Mouse (Mus musculus) G1E (cell line): Measurements from ENCODE around the gene Cdk14.

ENCODE experiments used
- CTCF ChIP-seq: IDR thresholded peaks from 2 replicates; pipeline ENCODE4 v1.5.1; 2012; ENCODE audit warnings: low read depth, low read length, inconsistent platforms, mixed read lengths
- GATA1 ChIP-seq: IDR thresholded peaks from 2 replicates; pipeline ENCODE4 v1.6.1; 2012; ENCODE audit warnings: borderline replicate concordance, low read length, inconsistent platforms, mixed read lengths
- GATA2 ChIP-seq: IDR thresholded peaks from 2 replicates; pipeline ENCODE4 v1.6.1; 2012; ENCODE audit warnings: low read depth, low read length, inconsistent platforms, borderline replicate concordance
- POLR2AphosphoS5 ChIP-seq: IDR thresholded peaks from 2 replicates; pipeline ENCODE4 v1.6.1; 2012; ENCODE audit warnings: low read depth, low read length, inconsistent platforms; ENCODE audit not compliant: insufficient replicate concordance
- TAL1 ChIP-seq: conservative IDR thresholded peaks from 2 replicates; pipeline ENCODE4 v1.6.1; 2012; ENCODE audit warnings: low read depth, low read length, inconsistent platforms, mixed read lengths

DNA sequence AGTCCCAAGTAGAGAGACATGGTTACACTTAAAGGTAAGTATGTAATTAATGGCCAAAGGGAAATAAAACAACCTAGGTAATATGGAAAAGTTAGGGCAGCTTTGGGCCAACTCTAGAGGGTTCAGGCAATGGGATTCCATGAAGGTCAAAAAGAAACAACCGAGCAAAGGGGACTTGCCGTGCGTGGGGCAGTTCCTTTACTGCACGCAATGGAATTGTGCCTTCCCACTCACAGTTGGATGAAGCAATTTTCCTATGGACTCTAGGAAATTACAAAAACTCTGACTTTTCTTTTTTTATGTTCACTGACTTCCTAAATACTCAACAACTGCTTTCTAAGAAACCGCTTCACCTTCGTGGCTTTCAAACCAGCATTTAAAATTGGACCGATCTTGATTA is 606.8 kb downstream of the Cdk14 start:
- TF ChIP-seq CTCF = no peak
- no peak for TF ChIP-seq GATA1
- TF ChIP-seq TAL1 = no peak
- TF ChIP-seq POLR2AphosphoS5 = no peak
- no peak for TF ChIP-seq GATA2
